Mouse (Mus musculus) spleen, adult 2 months (tissue): Measurements from ENCODE around the gene Hist1h3g. TPM values are rescaled to one million over a fixed set of nuclear protein-coding genes. Genes with fewer than 3 reads are reported as not detected.
A peak's percentile ranks its signal among the peaks of the same experiment; 100 is the strongest.

Source experiments
- DNase-seq, 2 experiments: peaks; one replicate each; pipeline versions ENCODE4 v3.0.0 to v3.0.0-alpha.2; 2012 to 2021; ENCODE audit warnings: low spot score in 2 of 2, low read depth in 1 of 2
- H3K27ac ChIP-seq: fragments of 200-500 bp; 2 replicates; pipeline ENCODE4 v1.5.1; 2012; ENCODE audit warnings: low read length, inconsistent platforms; ENCODE audit not compliant: insufficient read depth
- H3K27me3 ChIP-seq: fragments of 200-500 bp; 2 replicates; pipeline ENCODE4 v1.6.1; 2012; ENCODE audit warnings: mild to moderate bottlenecking, moderate library complexity, low read length, inconsistent platforms; ENCODE audit not compliant: control insufficient read depth, insufficient read depth
- H3K36me3 ChIP-seq: fragments of 200-500 bp; 2 replicates; pipeline ENCODE4 v1.6.1; 2012; ENCODE audit warnings: mild to moderate bottlenecking, low read length, inconsistent platforms; ENCODE audit not compliant: control insufficient read depth, insufficient read depth
- H3K4me1 ChIP-seq: fragments of 200-500 bp; 2 replicates; pipeline ENCODE4 v1.6.1; 2011; ENCODE audit warnings: inconsistent platforms; ENCODE audit not compliant: control insufficient read depth, insufficient read depth, insufficient read length
- H3K4me3 ChIP-seq: fragments of 200-500 bp; 2 replicates; pipeline ENCODE4 v1.5.1; 2011; ENCODE audit warnings: mild to moderate bottlenecking, inconsistent platforms; ENCODE audit not compliant: insufficient read depth, insufficient read length; ENCODE audit errors: extremely low read depth
- CTCF ChIP-seq: fragments of 200-500 bp; IDR thresholded peaks from 2 replicates; pipeline ENCODE4 v1.5.1; 2011; ENCODE audit warnings: mild to moderate bottlenecking, inconsistent platforms; ENCODE audit not compliant: insufficient read depth, insufficient read length, insufficient replicate concordance; ENCODE audit errors: extremely low read depth
- POLR2A ChIP-seq: fragments of 200-500 bp; IDR thresholded peaks from 2 replicates; pipeline ENCODE4 v1.6.1; 2011; ENCODE audit warnings: low read depth, low read length, inconsistent platforms
- WGBS: fragments of 180-500 bp; shearing (Covaris S2); methylation state at CpG from one replicate; pipeline ENCODE4 v1.1.7; 2018; 5-methylcytosine and 5-hydroxymethylcytosine counted together
- polyA plus RNA-seq: library from polyadenylated mRNA; depleted of rRNA; stranded (reverse); fragments of >200 nt; gene quantifications from 2 replicates; pipeline ENCODE4 v1.2.3, GENCODE M21; 2012

Hist1h3g gene
- polyA plus RNA-seq, 1 experiment: 34.4 TPM

- Histone ChIP-seq H3K4me3 (no peak overlapping the region), H3K36me3 (no peaks in the 10 kb centered on the region), H3K4me1 (no peaks in the 10 kb centered on the region), H3K27me3 (no peaks in the 10 kb centered on the region), H3K27ac (no peak overlapping the region)
- TF ChIP-seq CTCF (no peak), POLR2A (no peak)
- 72% methylated on average over 15 of the region's 15 CpGs for WGBS
- DNase-seq: no peak
Observed at GRCm38 (mm10) chr13:23515826-23516620, 19.2 kb upstream of the Hist1h3g start.

GRCm38 (mm10) chr13:23516822-23517602 lies 18.2 kb upstream of the Hist1h3g start:
- no peaks in the 10 kb centered on the region for H3K36me3 ChIP-seq
- H3K27ac ChIP-seq: no peak overlapping the region
- peak overlapping the region; percentile 66 for H3K4me3 ChIP-seq
- under 1% methylated on average over 19 of the region's 19 CpGs for WGBS
- H3K4me1 ChIP-seq: no peaks in the 10 kb centered on the region
- DNase-seq: peak; percentile 64 to 65
- TF ChIP-seq CTCF (no peak), POLR2A (no peak)
- no peaks in the 10 kb centered on the region for H3K27me3 ChIP-seq

DNA sequence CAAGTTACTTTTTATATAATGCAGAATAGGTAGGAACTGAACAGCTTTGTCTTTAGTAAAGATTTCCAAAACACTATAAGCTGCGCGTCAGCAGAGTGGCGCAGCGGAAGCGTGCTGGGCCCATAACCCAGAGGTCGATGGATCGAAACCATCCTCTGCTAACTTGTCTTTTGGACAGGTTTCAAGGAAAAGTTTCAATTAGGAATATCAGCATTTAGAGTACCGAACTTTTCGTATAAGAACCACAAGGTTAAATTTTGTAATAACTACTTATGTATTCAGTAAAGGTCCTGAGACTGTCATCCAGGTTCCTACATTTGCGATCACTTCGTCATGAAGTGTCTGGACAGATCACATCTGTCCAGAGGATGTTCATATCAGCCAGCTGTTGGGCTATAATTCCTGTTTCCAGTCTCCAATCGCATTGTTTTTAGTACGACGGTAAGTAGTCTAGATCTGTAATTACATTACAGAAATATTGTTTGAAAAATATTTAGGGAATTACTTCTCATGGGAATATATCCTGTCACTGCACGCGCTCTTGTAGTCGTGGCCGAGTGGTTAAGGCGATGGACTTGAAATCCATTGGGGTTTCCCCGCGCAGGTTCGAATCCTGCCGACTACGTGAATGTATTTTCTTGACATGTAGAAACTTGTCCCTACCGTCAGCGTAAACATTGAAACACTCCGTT lies 17.5 kb upstream of the Hist1h3g start:
- peak; percentile 71 to 77 for DNase-seq
- H3K4me3 ChIP-seq: peak overlapping the region; percentile 66
- no peaks in the 10 kb centered on the region for H3K36me3 ChIP-seq
- WGBS: under 1% methylated on average over 27 of the region's 27 CpGs
- no peaks in the 10 kb centered on the region for H3K4me1 ChIP-seq
- no peaks in the 10 kb centered on the region for H3K27me3 ChIP-seq
- no peak for TF ChIP-seq POLR2A
- no peak for TF ChIP-seq CTCF
- no peak overlapping the region for H3K27ac ChIP-seq

DNA sequence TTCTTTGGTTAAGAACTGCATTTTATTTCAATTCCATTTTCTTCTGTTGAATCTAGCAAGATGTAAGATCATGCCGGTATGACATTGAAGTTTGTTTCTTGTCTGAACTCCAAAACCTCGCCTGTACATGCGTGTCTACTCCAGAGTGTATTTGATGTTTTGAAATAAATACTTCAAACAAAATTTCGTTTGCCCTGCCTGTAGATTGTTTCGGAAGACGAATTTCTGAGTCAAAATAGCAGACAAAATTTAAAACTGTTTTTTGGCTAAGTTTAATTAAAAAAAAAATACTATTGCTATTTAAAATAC lies 17.0 kb upstream of the Hist1h3g start:
- Histone ChIP-seq H3K36me3 (no peaks in the 10 kb centered on the region), H3K4me3 (peak overlapping the region; percentile 44; the same call in 1 of the 2 replicates), H3K27me3 (no peaks in the 10 kb centered on the region), H3K4me1 (no peaks in the 10 kb centered on the region), H3K27ac (no peak overlapping the region)
- TF ChIP-seq POLR2A: no peak
- TF ChIP-seq CTCF: no peak
- under 1% methylated on average over 6 of the region's 6 CpGs for WGBS
- DNase-seq: no peak

DNA sequence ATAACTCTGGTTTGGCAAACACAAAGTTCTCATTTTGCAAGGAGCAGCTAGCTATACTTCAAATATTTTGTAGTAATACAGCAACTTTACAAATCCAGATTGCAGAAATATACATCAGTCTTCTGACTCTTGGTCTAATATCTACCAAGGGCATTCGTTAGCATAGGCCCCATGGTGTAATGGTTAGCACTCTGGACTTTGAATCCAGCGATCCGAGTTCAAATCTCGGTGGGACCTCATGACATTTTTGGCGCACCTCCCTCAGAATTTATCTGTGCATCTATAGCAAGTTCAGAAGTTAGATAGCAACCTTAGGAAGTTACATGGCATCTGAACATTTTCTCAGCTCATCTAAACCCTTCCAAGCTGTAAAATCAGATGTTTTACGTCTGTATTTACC lies 16.3 kb upstream of the Hist1h3g start:
- Histone ChIP-seq H3K27ac (no peak overlapping the region), H3K4me3 (no peak overlapping the region), H3K4me1 (no peaks in the 10 kb centered on the region), H3K27me3 (no peaks in the 10 kb centered on the region), H3K36me3 (no peaks in the 10 kb centered on the region)
- WGBS: under 1% methylated on average over 6 of the region's 6 CpGs
- no peak for TF ChIP-seq CTCF
- no peak for TF ChIP-seq POLR2A
- peak; percentile 66 to 69 for DNase-seq

DNA sequence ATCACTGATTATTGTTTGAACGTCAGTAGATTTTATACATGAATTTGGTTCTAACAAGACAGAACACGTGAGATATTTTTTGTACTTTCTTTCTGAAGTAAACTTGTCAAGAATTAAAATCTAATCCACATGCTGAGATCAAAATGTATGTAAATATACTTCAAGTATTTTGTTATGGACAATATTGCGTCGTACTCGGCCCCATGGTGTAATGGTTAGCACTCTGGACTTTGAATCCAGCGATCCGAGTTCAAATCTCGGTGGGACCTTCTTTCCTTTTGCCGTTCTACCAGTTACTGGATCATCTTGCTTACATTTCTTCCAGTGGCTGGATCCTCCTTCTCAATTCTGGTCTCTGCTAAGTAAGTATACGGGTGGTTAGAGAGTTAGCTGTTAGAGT lies 15.8 kb upstream of the Hist1h3g start:
- TF ChIP-seq CTCF (no peak), POLR2A (no peak)
- H3K4me1 ChIP-seq: no peaks in the 10 kb centered on the region
- H3K36me3 ChIP-seq: no peaks in the 10 kb centered on the region
- no peaks in the 10 kb centered on the region for H3K27me3 ChIP-seq
- peak in 1 of 2 experiments; percentile 49 for DNase-seq
- H3K27ac ChIP-seq: no peak overlapping the region
- WGBS: 2% methylated on average over 10 of the region's 10 CpGs
- peak overlapping the region; percentile 13; the same call in 1 of the 2 replicates for H3K4me3 ChIP-seq
